Comparison of ENCODE assay signal across 16 mouse cellular contexts in genomic region chr19:25612806-25613295, GRCm38 (mm10). TPM values are rescaled to one million over a fixed set of nuclear protein-coding genes. Genes with fewer than 3 reads are reported as not detected.
"Had no signal": no experiment of that assay in that cellular context is flagged by ENCODE, and none has a peak within 500 bp of the region (broad histone marks: within the 10 kb centered on the region; RNA-seq: fewer than 3 reads in every experiment).

No protein-coding gene starts in this region.

- H3K4me3 ChIP-seq: kidney, embryonic 15.5 days; left cerebral cortex, adult 2 months; limb, embryonic 13.5 days had no signal

- DNase-seq: kidney, adult 2 months; kidney, postnatal 14 days; lung, adult 2 months; lung, postnatal 36 days; right cerebral cortex, postnatal 14 days; thymus, postnatal 36 days had no signal

- H3K36me3 ChIP-seq: kidney, embryonic 15.5 days; limb, embryonic 13.5 days; neural tube, embryonic 13.5 days had no signal

- H3K9ac ChIP-seq: kidney, embryonic 15.5 days; limb, embryonic 13.5 days; liver, embryonic 14.5 days; neural tube, embryonic 13.5 days had no signal

- H3K4me2 ChIP-seq: kidney, embryonic 15.5 days; limb, embryonic 13.5 days; neural tube, embryonic 13.5 days had no signal

- H3K27ac ChIP-seq: kidney, embryonic 15.5 days; left cerebral cortex, adult 2 months; limb, embryonic 13.5 days; liver, embryonic 14.5 days; neural tube, embryonic 13.5 days had no signal

- H3K9me3 ChIP-seq: kidney, embryonic 15.5 days; limb, embryonic 13.5 days; neural tube, embryonic 13.5 days had no signal

- ATAC-seq: lung, postnatal 0 days had no signal

RNA-seq across cellular contexts. Expression of gene Dmrt3, which starts 2.8 kb away (rescaled TPM):
- total RNA-seq: left cerebral cortex, postnatal 14 days; liver, adult 2 months; megakaryocyte progenitor cell, adult 5-6 weeks; monocyte, adult 5-6 weeks had no signal
- polyA plus RNA-seq: kidney, adult 2 months; kidney, embryonic 15.5 days; liver, adult 2 months; liver, embryonic 14.5 days had no signal

RNA-seq across cellular contexts. Expression of gene Dmrt2, which starts 59.4 kb away (rescaled TPM):
- total RNA-seq: megakaryocyte progenitor cell, adult 5-6 weeks; monocyte, adult 5-6 weeks had no signal
